Mouse (Mus musculus) heart, adult 9 months (tissue): ENCODE measurements at regions not wholly inside any gene's neighbourhood (a gene's known extent, or its start where the extent isn't known, plus 50 kb on each side); places are given as distances from the start of the nearest gene placed in this dataset.

Experiments used
- DNase-seq, 2 experiments: peaks; one replicate each; pipeline ENCODE4 v3.0.0; 2022; ENCODE audit warnings: low spot score in 2 of 2

DNA sequence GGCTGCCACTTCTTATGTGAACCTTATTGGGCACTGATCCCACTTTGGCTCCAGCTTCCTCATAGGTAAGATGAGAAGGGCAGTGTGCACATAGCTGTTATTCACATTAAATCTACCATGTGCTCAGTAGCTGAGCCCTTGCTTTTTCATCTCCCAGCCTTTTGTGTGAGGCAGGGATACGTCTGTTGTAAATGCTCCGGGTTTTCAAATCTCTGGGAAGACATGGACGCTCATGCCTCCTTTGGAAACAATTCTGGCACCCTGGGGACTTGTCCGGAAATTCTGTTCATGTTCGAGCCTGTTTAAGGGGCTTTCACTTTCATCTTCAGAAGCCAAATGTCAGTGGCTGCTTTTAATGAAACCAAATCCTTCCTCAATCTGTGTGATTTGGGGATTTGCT lies 312.7 kb downstream of the Bcl11a start:
- DNase-seq: peak; percentile 34 to 58

DNA sequence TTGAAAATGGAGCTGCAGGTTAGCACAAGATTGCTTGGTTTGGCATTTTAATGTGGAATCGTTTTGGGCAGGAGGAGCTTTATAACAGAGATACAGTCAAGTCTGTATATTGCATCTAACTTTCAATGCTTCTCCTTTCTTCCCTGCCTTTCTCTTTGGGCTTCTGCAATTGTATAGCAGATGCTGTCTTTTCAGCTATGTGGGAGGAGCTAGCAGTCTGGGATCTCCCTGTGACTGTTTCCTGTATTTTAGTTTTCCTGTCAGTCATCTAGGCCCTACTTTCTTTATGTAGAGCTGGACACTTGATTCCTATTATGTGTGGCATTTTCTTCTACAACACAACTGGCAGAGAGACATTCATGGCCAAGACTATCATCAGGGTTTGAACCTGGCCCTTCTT lies 313.5 kb downstream of the Bcl11a start:
- no peak for DNase-seq

DNA sequence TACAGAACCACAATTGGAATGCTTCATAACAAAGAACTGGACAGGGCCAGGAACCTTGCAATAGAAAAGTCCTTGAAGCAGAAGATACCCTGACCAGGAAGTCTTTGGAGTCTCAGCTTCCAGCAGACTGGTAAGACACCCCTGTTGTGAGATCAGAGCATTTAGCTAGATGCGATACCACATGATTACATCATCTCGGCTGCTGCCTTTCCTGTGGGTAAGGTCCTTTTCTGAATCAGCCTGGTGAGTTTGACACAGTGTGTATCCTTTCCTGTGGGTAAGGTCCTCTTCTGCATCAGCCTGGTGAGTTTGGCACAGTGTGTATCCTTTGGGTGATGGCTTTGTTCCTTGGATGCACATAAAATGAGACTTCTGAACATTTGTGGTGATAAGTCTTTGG lies 317.6 kb downstream of the Bcl11a start:
- no peak for DNase-seq

DNA sequence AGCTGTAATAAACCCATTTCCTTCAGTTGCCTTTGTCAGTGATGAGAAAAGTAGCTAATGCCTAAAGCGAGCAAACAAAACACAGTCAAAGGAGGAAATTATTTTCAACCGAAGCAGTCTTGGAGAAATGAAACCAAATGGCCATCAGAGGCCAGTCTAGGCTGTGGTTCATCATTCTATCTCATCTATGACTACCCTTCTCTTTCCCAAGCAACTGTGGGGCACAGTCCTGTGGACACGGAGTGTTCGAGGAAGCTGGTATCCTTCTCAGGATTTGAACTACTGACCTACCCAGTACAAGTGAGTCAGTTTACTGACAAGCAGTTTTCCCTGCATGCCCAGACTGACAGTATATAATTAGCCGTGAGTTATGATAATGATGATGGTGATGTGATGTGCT lies 319.1 kb downstream of the Bcl11a start:
- DNase-seq: no peak

DNA sequence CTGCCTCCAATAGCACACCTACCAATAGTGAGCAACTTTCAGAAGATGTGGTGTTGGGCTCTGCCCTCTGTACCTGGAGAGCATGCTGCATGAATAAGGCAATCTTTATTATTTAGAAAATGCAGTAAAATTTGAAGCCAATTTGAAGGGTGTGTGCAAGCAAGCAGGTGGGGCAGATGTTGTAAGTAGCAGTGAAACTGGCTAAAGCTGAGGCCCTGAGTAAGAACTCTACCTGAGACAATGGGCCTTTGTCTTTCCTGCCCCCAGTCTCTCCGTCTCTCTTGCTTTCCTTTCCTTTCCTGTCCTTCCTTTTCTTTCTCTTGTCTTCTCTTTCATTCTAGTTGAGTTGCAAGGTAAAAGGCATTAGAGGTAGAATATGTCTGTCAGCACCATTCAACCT lies 319.9 kb downstream of the Bcl11a start:
- no peak for DNase-seq

DNA sequence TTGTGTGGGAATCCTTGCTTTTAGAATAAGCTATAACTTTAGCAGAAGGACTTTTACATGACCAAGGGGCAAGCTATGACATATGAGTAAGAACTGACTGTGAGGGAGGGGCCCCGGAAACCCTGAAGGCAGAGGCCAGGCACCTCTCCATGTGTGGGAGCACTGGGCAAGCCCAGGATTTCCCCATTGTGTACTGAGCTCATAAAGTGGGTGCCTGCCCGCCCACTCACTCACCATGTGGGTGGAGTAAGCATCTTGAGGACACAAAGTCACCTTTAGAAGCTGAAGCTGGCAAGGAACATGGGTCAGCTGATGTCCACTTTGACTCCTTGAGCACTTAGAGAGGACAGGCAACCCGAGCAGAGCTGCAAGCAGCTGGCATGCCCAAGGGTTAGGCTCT lies 323.3 kb downstream of the Bcl11a start:
- DNase-seq: no peak

DNA sequence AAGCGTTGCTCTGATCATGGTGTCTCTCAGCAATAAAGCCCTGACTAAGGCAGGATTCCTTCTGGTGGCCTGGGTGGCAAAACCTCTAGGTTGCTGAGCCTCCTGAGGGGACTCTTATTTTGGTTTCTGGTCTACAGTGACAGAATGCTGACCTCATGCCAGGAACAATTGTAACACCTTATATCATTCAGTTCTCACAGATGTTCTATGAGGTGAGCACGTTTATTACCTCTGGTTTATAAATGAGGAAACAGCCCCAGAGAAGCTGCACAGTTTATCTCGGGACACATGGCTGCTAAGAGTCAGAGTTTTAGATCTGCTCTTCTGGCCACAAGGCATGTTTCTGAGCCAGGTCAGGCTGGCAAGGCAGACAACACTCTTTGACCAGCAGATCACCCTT lies 324.3 kb downstream of the Bcl11a start:
- DNase-seq: no peak

DNA sequence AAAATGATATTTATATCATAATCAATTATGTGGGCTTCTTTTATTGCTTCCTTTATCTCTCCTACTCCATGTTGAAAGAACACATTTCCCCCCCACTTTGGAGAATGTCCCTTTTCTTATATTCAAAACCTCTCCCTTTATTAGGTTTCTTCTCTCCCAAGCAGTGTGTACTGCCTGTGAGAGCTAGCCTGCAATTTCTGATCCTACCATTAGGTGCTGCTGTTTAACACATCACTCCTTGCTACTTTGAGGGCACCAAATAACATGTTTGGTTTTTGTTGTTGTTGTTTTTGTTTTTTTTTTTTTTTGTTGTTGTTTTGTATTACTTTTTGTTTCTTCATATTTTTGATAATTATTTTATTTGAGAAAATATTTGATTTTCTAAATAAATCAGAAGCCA lies 336.9 kb downstream of the Bcl11a start:
- DNase-seq: no peak

DNA sequence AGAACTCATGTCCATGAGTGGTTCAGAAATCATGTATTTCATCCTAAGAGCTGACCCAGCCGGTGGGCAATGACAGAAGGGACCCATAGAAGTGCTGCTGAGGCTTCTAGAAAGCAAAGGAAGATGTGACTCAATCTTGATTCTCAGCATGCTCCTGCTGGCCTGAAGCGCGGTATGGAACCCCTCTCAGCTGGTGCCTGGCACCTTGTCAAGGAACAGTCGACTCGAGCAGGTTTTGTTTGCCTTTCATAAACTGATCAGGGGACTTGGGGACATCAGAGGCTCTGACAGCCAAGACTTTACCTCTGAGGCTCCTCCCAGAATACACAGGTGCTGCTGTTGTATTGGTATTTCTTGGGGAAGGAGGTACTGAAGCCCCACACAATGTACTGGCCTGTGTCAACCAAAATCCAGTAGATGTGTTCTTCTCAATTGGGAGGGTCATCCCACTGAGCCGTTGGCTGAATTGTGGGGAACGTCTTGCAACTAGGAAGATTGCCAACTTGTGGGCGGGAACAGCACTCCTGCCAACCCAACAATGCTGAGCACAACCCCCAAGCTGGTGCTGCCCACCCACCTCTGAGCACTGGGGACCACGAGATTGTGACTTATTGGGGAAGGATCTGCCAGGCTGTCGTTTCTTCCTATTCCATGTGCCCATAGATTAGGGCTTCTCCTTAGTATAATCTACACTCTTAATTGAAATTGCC lies 344.4 kb downstream of the Bcl11a start:
- DNase-seq: no peak

DNA sequence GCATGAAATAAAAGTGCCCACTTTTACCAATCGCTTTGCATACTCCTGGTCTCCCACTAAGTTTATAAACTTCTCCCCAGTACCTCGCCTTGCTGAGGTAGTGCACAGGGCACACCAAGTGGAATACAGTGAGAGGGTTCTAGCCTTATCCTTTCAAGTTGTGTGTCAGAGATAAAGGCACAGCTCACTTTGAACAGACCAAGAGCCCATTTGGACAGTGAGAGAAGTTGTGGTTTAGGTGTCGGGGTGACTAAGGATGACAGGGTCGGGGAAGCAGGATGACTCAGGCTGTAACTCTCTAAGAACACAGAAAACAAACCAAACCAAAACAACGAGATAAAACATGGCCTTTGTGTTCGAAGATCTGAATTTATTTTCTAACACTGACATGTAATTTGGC lies 345.4 kb downstream of the Bcl11a start:
- no peak for DNase-seq

DNA sequence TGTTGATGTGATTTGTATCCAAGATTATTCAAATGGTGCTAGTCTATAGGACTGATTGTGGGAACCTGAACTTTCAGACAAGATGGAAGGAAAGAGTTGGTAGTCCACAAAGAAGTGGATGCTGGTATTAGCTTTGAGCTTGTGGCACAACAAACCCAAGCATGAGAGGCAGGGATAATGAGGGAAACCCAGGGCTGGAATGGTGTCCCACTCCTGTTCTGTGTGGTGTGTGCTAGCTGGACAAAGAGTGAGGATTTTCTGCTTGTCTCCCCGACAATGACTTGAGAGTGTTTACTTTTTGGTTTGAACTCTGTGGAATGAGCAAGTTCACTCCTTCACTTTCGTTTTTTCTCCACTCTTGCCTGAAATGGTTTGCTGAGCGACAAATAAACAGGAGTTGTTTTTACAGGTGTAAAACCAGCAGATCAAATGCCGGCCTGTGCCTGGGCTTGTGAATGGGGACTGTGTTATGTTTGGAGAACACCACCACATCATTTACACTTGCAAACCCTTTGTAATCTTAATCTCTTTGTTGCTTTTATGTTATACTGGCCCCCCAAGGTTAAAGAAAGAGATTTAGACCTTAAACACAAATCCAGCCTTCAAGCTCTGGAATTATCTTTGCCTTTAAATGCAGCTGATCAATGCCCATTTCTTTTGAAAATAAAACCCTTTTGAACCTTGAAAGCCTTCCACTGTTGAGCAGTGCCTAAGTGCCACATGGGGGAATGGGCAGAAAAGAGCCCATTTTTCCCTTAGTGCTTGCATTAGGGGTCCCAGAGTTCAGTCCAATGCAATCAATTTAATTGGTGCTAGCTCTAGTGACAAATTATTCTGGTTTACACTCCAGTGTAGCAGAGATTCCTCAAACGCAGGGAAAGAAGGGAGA lies 349.4 kb downstream of the Bcl11a start:
- DNase-seq: no peak

DNA sequence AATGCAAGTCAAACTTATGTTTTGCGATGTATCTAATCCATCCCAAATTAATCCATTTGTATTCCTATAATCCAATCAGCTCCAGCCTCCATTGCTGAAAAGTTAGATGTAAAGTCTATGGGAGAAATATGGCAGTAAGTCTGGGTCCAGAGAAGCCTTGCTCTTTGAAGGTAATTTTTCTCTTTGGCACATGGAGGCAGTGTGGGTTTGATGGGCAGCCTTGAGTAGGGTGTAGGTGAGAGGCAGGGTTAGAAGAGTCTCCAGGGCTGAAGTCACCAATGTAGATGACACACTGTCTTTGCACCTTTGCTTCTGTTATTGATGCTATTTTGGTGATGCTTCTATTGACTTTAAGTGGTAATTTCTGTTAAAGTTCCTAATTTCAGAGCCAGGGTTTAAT lies 370.8 kb downstream of the Bcl11a start:
- no peak for DNase-seq

DNA sequence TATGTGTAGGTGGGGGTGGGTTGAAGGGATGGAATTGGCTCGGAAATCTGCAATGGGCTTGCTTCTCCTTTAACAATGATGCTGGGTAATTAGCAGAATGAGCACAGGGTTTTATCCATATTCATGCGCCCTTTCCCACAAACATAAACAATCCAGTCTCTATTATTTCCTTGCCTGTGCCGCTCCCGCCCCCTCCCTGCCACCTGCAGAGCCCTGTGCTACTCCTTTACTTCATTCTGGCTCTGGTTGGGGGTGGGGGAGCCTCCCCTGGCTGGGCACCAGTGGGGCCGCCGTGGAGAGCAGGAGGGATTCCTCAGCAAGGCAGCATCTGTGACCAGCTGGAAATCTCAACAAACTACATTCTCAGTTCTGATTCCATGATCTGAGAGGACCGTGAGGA lies 374.4 kb downstream of the Bcl11a start:
- DNase-seq: no peak

DNA sequence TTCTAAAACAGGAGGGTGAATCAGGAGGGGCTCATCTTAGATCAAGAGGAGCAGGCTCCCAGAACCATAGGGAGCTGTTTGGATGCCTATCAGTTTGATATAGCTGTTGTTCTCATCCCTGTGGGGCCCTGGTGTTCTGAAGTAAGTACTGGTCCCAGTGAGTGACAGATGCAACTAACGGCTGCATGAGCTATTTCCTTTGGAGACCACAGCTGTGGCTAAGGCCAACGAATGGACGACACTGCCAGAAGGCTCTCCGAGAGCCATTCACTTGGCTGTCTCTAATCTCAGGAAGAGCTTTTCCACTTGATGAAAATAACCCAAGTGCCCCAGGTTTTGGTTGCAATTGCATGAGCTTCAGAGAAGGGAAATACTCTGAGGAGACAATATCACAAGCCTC lies 386.8 kb downstream of the Bcl11a start:
- DNase-seq: no peak

DNA sequence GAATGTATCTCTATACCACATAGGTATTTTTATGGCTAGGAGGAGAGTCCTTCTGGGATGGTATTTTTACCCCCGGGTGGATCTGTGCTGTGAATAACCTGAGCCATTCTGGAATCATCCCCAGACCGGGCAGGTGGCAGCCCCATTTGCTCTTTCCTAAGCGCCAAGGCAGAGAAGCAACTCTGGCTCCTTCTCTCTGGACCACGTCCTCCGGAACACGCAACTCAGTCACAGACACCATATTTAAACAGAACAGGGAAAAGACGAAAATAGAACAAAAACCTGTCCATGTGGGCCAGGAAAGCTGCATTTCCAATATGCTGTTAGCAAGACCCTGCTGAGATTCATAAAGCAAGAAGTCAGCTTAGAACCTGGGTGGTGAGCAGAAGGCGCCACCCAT lies 389.6 kb downstream of the Bcl11a start:
- no peak for DNase-seq

DNA sequence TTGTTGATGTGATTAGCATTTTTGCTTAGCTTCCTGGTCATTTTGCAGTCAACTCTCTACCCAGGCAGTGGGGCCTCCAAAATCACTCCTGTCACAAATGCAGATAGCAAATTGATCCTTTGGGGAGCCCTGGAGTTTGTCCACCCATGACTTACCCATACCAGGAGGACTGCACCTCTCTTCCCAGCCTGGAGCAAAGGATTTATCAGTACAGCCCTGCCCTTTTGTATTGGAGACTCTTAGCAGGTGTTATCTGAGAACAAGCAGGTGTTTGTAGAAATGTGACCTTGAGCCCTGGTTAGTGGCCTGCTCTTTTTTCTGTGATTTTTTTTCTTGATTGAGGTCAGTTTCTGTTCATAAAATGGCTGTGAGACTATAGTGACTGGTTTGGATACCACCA lies 392.6 kb downstream of the Bcl11a start:
- DNase-seq: no peak

DNA sequence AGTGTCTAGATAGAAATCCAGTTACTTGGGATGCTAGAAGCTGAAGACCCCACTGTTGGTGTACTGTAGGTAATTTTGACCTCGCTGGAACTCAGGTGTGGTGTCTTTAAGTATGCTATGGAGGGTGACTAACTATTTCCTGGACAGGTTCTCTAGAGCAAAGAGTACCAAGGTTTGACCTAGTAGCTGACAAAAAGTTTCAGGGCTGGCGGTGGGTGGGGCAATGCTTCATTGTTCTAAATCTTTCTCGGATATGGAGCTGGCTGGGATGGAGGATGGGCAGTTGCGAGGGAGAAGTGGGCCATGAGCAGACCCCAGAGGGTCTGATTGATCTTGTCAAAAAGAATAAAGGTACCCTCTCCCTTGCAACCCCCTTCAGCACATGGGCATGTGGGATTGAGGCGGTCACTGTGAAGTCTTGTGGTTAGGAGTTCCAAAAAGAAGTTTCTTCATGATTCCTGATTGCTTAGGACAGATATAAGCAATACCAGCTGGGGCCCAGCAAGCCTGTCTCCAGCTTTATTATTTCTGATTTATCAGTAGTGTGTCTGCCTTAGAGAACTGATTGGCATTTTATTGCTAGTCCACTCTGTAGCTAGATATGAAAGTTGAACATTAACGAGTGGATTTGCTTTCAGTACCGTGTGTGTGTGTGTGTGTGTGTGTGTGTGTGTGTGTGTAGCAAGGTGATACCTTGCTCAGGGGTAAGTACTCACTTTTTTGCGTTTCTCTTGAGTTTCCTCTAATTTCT lies 394.9 kb downstream of the Bcl11a start:
- DNase-seq: no peak

DNA sequence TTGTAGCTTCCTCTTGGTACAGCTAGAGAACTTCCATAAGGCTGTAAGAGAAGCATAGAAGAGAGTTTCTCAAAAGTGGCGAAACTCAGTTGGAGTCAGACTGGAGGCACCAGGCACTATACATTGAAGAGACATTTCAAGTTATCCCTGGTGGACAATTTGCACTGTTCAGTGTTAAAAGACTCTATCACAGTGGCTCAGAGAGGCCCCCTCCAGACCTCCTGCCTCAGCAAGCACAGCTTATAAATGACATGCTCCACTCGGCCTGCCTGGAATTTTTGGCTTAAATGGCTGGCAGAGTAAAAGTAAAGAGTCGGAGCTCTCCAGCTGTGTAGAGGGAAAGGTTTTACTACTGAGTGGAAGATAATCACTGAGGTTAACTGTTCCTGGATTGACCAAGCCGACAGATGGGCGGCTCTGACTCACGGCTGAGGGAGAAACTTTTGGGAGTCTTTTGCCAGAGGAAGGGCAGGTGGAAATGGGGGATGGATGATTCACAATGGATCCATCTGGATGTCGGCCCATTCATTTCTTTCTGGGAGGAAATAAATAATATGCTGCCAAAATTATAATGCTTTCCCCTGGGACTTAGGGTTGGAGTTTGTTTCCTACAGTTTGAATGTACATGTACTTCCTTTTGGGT lies 395.6 kb downstream of the Bcl11a start:
- DNase-seq: peak in 1 of 2 experiments; percentile 2

DNA sequence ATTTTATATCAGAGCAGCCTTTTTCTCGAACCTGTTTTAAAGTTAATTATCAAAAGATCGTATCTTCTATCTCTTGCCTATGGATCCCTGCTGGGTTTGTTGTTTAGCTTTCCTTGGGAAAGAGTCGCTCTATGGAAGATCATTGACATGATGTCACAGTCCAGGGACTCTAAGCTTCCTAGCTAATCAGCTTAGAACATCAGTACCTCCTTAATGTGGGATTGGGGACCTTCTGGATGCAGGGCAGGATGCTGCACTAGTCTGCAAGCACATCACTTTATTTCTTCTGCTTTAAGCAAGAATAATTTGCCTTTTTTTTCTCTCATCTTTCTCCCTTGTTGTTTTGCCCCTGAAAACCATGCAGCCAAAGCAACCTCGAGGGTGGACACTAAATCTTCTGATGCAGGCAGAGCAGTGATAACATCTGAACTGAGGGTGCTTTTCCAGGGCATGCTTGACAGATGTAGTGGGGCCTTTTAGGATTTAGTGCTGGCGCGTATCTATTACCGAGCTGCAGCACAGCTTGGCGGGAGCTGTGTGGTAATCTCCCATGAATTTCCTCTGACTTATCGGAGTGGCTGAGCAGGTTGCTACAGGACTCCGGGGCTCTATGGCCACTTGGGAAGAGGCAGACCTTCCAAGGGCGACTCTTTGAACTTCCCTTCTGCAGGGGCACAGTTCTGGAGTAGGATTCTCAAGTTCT lies 425.0 kb downstream of the Bcl11a start:
- DNase-seq: no peak

DNA sequence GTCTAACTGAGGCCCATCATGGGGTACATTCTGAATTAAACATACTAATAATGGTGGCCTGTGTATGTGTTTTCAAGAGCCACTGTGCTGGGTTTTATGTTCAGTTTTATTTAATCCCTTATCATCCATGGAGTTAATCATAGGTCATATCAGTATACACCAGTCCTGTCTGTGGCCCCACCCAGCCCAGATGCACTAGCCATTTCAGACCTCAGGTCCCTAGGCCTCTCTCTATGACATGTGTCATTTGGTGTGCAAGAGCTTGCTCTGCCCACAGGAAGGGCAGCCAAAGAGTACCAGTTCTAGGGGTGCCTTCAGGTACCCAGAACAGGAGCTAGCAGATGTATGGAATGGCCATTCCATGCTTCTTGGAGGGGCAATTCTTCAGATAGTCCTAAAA lies 437.7 kb downstream of the Bcl11a start:
- DNase-seq: no peak

DNA sequence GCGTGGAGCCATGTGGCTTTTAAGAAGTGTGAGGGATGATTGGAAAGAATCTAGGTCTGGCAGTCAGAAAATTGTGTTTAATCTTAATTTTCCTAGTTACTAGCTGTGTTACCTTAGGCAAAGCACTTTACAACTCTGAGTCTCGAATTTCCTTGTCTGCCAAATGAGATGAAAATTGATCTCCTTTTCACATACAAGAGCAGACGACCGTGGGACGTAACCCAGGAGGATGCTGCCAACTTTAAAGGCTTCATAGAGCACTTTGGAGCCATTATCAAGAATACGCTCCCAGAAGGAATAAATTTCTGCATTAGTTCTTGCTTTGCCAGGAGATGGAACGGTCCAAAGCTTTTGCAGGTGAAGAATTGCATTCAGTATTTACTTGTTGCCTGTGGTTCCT lies 457.6 kb downstream of the Bcl11a start:
- no peak for DNase-seq

DNA sequence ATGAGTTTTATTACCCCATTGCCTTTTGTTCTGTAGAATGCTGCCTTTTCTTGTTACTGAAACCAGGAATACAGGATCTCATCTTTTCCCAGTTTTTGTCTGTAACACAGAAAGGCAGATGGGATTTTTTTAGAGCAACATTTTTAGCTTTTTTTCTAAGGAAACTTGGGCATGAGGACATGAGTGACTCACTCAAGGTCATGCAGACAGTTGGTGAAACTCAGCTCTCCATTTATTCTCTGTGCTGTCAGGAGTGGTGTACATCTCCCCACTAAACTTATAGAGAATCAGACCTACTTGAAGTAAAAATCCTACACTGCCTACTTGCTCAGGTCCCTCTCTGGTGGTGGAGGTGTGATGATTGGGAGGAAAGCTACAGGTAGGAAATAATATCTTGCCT lies 459.9 kb downstream of the Bcl11a start:
- DNase-seq: no peak
